Mouse (Mus musculus) ES-Bruce4 (cell line): ENCODE results near the gene Trex1.

Experiments used
- CTCF ChIP-seq: IDR thresholded peaks from one replicate; pipeline ENCODE4 v1.8.1; 2011; ENCODE audit warnings: low read depth, low read length
- EP300 ChIP-seq: IDR thresholded peaks from 2 replicates; pipeline ENCODE4 v1.6.1; 2011; ENCODE audit warnings: low read depth, low read length; ENCODE audit not compliant: insufficient read depth
- POLR2A ChIP-seq: IDR thresholded peaks from one replicate; pipeline ENCODE4 v1.8.1; 2011; ENCODE audit warnings: low read length; ENCODE audit not compliant: insufficient read depth

DNA sequence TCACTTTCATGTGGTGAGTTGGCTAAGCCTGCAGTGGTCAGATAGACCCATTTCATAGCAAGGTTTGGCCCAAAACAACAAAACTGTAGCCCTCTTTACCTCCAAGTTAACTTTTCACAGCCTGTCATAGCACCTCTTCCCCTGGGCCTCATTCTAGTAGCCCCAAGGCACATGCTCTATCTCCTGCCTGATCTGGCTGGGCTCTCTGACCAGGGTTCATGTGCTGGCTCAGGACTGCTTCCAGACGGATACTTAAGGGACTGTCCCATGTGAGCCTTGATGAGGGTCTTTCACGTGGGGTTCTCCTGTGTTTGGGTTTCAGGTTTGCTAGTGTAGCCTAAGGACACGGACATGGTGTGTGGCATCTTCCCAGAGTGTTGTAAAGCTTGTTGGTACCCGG is 19.9 kb downstream of the Trex1 start:
- TF ChIP-seq EP300 (no peak), POLR2A (no peak), CTCF (no peak)
